Mouse (Mus musculus) embryo, embryonic 11 days (tissue): ENCODE results near the gene Hcrtr1.

Source experiments
- DNase-seq: peaks from one replicate; pipeline ENCODE4 v3.0.0-alpha.2; 2015

Hcrtr1 gene

GRCm38 (mm10) chr4:130112732-130113131, 26.4 kb downstream of the Hcrtr1 start:
- DNase-seq = no peak

GRCm38 (mm10) chr4:130112299-130112698, 26.9 kb downstream of the Hcrtr1 start:
- DNase-seq = no peak

GRCm38 (mm10) chr4:130110091-130110490, 29.1 kb downstream of the Hcrtr1 start:
- no peak for DNase-seq

GRCm38 (mm10) chr4:130109666-130110065, 29.5 kb downstream of the Hcrtr1 start:
- DNase-seq = no peak

- DNase-seq = no peak
Observed at GRCm38 (mm10) chr4:130108929-130109328, 30.2 kb downstream of the Hcrtr1 start.

- DNase-seq = peak; percentile 98
Observed at GRCm38 (mm10) chr4:130107444-130108131, 31.6 kb downstream of the Hcrtr1 start.

GRCm38 (mm10) chr4:130107065-130107443, 32.1 kb downstream of the Hcrtr1 start:
- DNase-seq = peak; percentile 86

- DNase-seq = no peak
Observed at GRCm38 (mm10) chr4:130104584-130104983, 34.6 kb downstream of the Hcrtr1 start.

- DNase-seq = no peak
Observed at GRCm38 (mm10) chr4:130103632-130104031, 35.5 kb downstream of the Hcrtr1 start.

- DNase-seq = peak; percentile 22
Observed at GRCm38 (mm10) chr4:130102111-130102651, 37.0 kb downstream of the Hcrtr1 start, which contains the start of gene Pef1. Pef1 (plus strand) TSS chr4:130102558.

GRCm38 (mm10) chr4:130101183-130101582, 38.0 kb downstream of the Hcrtr1 start:
- DNase-seq = no peak

- peak; percentile 26 for DNase-seq
Observed at GRCm38 (mm10) chr4:130095137-130095536, 44.0 kb downstream of the Hcrtr1 start.

- DNase-seq = peak; percentile 85
Observed at GRCm38 (mm10) chr4:130087293-130087692, 51.9 kb downstream of the Hcrtr1 start.

- DNase-seq = no peak
Observed at GRCm38 (mm10) chr4:130085246-130085820, 53.8 kb downstream of the Hcrtr1 start.

GRCm38 (mm10) chr4:130084331-130084945, 54.7 kb downstream of the Hcrtr1 start:
- no peak for DNase-seq

- no peak for DNase-seq
Observed at GRCm38 (mm10) chr4:130082211-130082610, 56.9 kb downstream of the Hcrtr1 start.

- DNase-seq = no peak
Observed at GRCm38 (mm10) chr4:130081345-130082190, 57.6 kb downstream of the Hcrtr1 start.
